Mouse (Mus musculus) right cerebral cortex, postnatal 25 days (tissue): Measurements from ENCODE around the gene Vhl.

ENCODE experiments used
- DNase-seq: peaks from one replicate; pipeline ENCODE4 v3.0.0; 2022

The Vhl gene

DNA sequence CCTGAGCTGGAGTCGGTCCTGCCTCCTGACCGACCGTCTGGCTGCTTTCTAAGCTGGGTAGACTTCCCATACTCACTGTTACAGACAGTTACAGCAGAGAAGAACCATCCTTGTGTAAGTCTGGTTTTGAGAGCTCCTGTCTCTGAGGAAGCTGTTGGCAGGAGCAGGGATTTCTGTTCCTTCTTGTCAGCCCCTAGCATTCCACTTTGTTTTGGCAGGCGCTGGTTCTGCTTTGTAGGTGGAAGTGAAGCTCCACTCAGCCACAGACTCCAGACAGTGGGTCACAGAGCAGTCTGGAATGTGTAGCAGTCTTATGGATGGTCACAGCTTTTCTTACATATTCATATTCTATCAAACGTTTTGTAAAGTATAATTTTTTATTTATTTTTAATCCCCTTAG lies 6.6 kb downstream of the Vhl start:
- no peak for DNase-seq

GRCm38 (mm10) chr6:113632863-113633262 lies 9.1 kb downstream of the Vhl start:
- DNase-seq, result no peak

DNA sequence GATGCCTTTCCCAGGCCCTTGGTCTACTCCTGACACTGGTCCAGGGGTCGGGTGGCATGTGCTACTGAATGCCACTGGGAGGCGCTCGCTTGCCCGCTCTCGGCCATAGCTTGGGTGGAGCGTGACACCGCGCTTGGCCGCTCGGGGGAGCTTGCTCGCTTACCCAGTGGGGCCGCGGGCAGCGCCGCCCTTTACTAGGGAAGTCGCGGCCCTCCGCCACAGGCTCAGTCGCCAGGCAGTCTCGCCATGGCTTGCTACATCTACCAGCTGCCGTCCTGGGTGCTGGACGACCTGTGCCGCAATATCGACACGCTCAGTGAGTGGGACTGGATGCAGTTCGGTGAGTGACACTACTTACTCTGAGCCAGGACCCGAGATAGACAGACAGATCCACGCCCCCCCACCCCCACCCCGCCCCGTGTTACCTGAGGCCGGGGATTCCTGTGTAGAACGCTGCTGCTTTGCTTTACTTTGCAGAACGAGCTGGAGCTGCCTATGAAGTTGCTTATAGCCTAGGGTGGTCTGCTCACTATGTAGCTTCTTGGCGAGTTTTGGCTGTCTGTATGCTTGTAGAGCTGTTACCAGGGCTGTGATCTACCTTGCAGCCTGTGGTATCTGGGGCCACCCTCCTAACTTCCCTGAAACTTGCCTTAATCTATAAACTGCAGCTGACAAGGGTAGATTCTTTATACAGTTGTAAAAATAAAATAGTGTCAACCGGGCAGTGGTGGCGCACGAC lies 14.7 kb downstream of the Vhl start, which contains the start of gene Irak2:
Gene Irak2 (plus strand): TSS at position 166 of the 739 bp plus-strand sequence.
- DNase-seq, result peak; percentile 93

GRCm38 (mm10) chr6:113639201-113639600 lies 15.4 kb downstream of the Vhl start:
- DNase-seq, result no peak

DNA sequence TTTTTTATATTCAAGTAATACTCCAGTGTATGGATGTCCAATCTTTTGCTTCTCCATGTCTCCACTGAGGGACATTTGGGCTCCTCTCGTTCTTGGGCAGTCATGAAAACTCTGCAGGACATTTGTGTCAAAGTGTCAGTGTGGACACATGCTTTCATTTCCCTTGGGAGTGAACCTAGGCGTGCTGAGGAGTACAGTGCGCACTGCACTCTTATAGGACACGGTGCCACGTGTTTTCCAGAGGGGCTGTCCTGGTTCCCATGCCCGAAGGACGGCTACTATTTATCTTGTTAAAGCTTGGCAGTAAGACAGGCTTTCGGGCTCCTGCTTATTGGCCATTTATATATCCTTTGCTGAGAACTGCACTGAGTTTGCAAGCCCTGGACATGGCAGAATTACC lies 18.8 kb downstream of the Vhl start:
- no peak for DNase-seq

DNA sequence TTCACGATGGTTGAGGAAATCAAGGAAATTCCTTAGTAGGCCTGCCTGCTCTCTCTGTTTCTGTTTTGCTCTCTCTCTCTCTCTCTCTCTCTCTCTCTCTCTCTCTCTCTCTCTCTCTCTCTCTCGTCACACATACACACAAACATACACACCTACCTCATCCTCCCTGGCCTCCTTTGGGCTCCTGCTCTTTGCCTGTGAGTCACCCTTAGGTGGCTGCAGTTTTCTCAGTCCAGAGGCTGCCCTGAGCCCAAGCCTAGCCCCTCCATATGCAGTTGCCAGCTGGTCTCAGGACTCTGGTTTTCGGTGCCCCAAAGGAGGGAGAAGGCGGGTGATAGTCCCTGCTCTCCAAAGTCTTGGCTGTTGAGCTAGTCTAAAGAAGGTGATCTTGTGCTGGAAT lies 19.3 kb downstream of the Vhl start:
- no peak for DNase-seq

DNA sequence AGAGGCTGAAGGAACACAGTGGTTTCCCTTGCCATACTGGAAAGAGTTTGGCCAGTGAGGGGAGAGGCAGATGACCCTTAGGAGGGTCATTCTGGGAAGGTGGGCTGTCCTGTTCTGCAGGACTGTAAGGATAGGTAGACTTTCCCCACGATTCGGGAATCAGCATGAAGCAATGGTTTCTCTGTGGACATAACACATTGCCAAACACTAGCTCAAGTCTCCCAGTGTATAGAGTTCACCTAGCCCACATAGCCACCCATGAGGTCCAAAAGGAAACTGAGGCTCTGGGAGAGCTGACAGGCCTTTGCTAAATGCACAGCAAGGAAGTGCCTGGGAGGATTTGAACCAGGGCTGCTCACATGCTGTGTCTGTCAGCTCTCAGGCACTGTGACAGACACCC lies 20.2 kb downstream of the Vhl start:
- no peak for DNase-seq

- DNase-seq, result no peak
Measured at GRCm38 (mm10) chr6:113644808-113645207, 21.0 kb downstream of the Vhl start.

DNA sequence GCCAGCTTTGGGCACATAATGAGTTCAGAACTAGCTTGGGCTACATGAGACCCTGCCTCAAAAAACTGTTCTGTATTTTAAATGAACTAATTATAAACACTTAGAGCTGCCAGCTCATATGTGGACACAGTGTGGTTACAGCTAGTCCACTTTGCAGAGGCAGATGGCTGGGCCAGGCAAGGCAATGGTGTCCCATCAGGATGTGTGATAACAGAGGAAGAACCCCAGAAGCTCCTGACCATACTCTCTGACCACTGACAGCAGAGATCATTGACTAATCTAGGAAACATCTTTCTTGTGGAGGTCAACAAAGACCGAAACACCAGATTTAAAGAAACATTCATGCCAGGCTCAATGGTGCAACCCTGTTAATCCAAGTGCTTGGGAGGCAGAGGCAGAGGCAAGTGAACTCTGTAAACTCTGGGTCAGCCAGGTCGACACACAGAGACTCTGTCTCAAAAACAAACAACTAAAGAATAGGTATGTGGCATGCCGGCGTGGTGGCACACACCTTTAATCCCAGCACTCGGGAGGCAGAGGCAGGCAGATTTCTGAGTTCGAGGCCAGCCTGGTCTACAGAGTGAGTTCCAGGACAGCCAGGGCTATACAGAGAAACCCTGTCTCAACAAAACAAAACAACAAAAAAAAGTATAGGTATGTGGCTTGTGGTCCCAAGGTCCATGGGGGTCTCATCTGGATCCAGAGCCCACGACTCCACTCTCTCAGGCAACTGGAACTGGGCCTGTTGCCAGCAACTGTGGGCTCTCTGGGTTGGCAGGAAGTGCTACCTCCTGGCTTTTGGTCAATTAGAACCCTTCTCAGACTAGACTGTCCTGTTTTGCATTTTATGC lies 25.8 kb downstream of the Vhl start:
- DNase-seq, result no peak

DNA sequence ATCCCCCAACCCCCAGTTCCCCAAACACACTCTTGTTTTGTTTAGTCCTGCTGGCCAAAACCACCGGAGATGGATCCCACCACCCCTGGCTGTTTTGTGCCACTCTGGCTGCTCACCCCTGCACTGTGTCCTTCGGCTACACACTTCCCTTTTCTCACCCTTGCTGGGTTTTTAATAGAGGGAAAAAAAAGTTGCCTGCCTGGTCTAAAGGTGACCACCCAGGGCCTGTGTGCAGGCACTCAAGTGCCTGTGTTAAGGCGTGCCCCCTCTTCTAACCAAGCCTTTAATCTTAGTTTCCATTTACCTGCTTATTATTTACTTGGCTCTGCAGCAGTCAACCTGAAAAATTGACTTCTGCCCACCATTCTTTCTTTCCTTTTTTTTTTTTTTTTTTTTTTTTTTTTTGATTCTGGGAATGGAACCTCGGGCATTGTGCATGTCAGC lies 26.5 kb downstream of the Vhl start:
- no peak for DNase-seq

DNA sequence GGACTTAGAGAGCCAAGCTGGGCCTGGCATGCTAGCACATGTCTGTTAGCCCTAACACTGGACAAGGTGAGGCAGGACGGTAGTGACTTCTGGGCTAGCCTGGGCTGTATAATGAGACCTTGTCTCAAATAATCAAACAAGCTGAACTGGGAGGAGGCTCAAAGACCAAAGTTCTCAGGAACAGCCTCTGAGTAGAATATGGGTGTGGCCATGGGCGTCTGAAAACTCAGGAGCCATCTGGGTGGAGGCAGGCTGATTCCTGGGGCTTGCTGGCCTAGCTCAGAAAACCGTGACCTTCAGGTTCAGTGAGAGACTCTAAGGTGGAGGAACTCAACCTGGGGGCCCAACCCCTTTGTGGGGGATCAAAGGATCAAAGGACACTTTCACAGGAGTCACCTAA lies 27.9 kb downstream of the Vhl start:
- no peak for DNase-seq

- no peak for DNase-seq
Measured at GRCm38 (mm10) chr6:113653551-113653950, 29.8 kb downstream of the Vhl start.

DNA sequence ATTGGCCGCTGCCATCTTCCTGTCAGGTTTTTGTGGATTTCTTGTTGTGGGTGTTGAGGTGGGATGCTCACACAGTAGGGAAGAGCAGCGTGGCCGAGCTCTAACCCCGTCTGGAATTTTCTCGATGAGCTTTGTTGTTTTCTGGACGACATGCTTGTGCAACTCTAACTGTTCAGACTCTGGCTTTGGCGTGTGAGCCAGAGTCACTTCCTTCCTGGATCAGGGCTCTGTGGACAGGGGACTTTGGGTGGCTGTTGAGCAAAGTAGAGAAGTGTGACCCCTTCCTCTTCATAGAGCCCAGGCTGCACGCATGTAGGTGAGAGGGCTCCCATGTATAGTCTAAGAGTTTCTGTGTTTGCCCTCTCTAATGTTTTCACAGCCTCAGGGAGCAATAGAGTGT lies 30.3 kb downstream of the Vhl start:
- DNase-seq, result no peak

DNA sequence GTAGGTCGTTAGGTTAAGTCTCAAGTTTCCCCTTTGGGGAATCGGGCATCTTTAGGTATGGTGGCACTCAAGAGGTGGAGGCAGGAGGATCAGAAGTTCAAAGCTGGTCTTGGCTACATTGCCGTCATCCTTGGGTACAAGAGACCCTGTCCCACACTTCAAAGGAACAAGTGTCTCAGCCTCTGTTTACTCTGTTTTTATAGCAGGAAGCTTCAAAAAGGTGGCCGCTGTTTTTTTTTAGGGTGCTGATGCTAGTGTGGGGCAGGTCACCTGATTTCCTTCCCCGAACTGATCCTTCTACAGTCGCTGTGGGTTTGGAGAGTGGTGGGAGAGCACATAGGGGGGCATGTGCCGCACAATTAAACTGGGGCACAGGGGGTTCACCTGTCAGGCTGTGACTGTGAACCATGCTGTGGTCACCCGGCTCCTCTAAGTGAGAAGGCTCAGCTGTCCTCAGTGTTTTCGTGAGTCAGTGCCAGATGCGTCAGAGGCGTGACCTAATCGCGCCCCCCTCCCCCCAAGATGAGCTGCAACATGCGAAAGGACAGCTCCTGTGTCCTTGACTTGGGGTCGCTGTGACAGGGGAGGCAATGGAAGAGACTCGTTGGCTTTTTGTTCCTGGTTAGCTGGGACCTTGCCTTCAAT lies 31.1 kb downstream of the Vhl start:
- no peak for DNase-seq

DNA sequence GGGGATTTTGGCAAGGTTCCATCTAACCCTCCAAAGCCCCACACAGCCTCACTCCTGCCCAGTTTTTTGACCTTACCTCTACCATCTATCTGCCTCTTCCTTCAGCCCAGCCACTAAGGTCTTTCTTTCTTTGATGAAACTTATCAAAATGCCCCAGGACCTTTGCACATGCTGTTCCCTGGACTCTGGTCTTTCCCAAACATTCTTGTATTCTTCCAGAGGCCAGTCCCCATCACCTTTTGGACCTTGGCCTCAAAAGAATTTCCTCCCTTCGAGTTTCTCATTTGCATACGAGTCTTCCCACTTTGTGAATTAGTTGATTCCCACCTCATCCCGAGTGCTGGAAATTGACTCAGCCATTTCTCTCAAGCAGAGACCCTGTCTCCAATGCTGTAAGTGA lies 31.7 kb downstream of the Vhl start:
- DNase-seq, result no peak

- DNase-seq, result no peak
Measured at GRCm38 (mm10) chr6:113656847-113657246, 33.1 kb downstream of the Vhl start.

DNA sequence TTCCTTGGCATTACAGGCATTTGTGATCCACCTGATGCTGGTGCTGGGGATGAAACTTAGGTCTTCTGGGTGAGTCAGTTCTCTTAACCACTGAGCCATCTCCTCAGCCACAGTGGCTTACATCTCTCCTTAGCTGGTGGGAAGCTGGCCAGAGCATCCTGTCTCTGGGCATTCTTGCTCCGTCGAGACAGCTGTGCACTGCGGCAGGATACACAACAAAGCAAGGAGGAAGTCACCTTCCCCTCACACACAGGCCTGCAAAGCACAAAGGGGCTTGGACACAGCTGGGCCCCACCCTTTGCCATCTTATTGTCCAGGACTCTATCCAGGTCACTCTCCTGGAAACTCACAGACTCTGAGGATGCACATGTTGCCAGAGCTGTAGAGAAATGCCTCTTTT lies 34.5 kb downstream of the Vhl start:
- DNase-seq, result no peak

DNA sequence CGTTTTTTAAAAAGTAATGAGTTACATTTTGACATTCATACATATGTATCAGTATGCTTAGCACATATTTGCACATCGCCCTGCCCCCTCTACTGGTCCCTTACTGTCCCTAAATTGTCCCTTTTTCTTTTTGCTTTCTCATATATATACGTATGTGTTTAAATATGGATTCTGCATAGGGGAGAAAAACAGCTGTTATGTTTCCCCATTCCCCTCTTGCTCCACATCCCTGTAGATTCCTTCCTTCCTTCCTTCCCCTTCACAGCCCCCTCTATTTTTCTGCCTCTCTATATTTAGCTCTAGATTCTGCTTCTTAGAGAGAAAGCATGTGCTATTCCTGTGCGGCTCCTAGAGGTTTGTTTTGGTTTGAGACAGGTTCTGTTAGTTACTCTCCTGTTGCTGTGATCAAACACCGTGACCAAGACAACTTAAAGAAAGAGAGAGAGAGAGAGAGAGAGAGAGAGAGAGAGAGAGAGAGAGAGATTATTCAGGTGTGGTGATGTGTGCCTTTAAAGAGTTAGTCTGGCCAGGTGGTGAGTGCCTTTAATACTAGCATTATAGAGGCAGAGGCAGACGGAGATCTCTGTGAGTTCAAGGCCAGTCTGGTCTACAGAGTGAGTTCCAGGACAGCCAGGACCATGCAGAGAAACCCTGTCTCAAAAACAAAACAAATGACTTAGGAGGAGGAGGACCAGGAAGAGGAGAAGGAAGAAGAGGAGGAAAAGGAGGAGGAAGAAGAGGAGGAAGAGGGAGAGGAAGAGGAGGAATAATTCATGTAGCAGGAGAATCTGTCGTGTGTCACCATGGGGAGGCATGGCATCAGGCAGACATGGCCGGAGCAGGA lies 36.1 kb downstream of the Vhl start:
- no peak for DNase-seq

GRCm38 (mm10) chr6:113660492-113661352 lies 37.0 kb downstream of the Vhl start:
- no peak for DNase-seq

GRCm38 (mm10) chr6:113661353-113662241 lies 37.8 kb downstream of the Vhl start:
- no peak for DNase-seq
